Mouse (Mus musculus): ENCODE results near the gene Tbk1. TPM values are rescaled to one million over a fixed set of nuclear protein-coding genes. Genes with fewer than 3 reads are reported as not detected.

Tbk1 gene
- polyA plus RNA-seq, 1 experiment from 2014 or later = 34.4 TPM

DNA sequence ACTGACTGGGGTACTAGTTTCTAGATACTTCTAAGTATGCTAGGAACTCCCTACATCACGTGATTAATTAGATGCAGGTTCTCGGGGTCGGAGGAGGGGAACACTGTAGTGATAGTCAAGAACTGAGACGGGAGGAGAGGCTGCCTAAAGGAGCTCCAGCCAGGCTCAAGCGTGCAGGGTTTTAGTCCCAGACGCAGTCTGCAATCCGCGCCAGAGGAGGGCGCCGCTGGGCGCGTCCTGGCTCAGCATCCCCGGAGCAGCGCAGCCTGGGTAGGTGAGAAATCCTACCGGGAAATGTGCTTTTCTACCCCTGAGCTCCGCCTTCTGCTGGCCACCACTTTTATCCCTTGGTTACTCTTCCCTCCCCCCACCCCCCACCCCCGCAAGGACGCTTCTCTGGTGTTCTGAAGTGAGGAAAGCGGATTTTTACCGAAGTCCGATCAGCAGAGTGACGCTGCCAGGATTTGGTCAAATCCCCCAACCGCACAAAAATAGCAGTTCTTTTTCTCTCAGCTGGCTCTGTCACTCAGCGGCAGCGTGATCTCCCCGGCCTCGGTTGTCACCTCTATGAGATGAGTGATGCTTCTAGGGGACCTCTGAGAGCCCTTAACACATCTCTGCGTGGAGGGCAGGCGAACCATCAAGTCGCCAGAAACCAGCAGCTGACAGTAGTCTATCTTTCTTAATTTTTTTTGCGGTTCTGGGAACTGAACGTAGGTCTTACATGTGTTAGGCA lies 53.3 kb downstream of the Tbk1 start:
- peak overlapping the region; percentile 32 for H3K4me3 ChIP-seq
- H3K27ac ChIP-seq = no peak overlapping the region
- peaks cover 26% of the 10 kb centered on the region for H3K4me1 ChIP-seq
- no peaks in the 10 kb centered on the region; the same call in 1 of the 2 replicates for H3K9me3 ChIP-seq
- WGBS = 15% methylated on average over 32 of the region's 32 CpGs
- H3K4me2 ChIP-seq (replicated peaks) = peak overlapping the region; percentile 65
- H3K27me3 ChIP-seq = no peaks in the 10 kb centered on the region
- no peak overlapping the region for H3K9ac ChIP-seq
- H3K36me3 ChIP-seq = no peaks in the 10 kb centered on the region
- peak; percentile 48; the same call in 1 of the 2 replicates for ATAC-seq (ENCODE audit: insufficient number of reproducible peaks, insufficient read depth, low FRiP score, low TSS enrichment)

DNA sequence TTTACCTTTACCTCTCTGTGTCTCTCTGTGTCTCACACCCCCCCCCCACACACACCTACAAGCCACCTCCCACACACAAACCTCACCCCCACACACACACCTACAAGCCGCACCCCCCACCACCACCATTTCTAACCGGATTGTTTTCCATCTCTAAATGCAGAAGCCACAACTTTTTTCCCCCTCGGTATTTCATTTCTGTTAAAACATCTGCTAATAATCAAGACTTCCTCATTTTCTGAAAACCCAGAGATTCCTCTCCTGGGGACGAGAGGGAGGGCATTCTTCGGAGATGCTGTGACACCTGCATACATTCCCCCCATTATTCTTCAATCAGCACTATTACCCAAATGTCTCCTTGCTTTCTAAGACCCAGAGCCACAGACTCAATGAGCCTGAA lies 55.0 kb downstream of the Tbk1 start:
- H3K4me3 ChIP-seq = no peak overlapping the region
- H3K4me2 ChIP-seq (replicated peaks) = no peak overlapping the region
- H3K9me3 ChIP-seq = no peaks in the 10 kb centered on the region; the same call in 1 of the 2 replicates
- H3K27ac ChIP-seq = peak overlapping the region; percentile 73
- H3K27me3 ChIP-seq = no peaks in the 10 kb centered on the region
- WGBS = 24% methylated on average over 5 of the region's 5 CpGs
- no peak overlapping the region for H3K9ac ChIP-seq
- no peak for ATAC-seq (ENCODE audit: insufficient number of reproducible peaks, insufficient read depth, low FRiP score, low TSS enrichment)
- no peaks in the 10 kb centered on the region for H3K36me3 ChIP-seq
- H3K4me1 ChIP-seq = peaks cover 26% of the 10 kb centered on the region

DNA sequence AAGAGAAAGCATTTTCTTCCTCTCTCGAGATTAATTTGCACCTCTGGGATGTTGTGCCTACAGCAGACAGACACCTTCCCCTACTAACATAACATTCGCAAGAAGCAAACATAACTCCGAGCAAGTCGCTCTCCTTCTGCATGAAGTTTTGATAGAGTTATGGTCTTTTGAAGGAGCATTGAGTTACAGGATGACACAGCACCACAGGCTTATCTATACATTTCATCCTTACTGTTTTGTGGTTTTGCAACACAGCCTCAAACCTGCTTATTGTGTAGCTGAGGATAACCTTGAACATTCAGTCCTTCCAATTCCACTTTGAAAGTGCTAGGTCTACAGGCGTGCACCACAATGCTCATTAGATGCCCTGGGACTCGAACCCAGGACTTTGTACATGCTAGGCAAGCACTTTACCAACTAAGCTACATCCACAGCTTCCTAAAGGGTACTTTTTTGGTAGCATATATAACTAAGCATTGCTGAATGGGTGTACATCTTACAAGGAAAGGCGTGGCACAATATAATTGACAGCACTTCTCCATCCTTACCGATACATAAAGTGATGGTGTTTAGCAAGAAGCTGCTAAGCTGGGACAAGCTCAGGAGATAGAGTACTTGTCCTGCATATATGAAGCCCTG lies 56.1 kb downstream of the Tbk1 start:
- H3K27me3 ChIP-seq = no peaks in the 10 kb centered on the region
- no peak overlapping the region for H3K27ac ChIP-seq
- H3K9me3 ChIP-seq = no peaks in the 10 kb centered on the region; the same call in 1 of the 2 replicates
- no peak overlapping the region for H3K9ac ChIP-seq
- H3K4me1 ChIP-seq = peaks cover 26% of the 10 kb centered on the region
- no peak overlapping the region for H3K4me2 ChIP-seq (replicated peaks)
- ATAC-seq (ENCODE audit: insufficient number of reproducible peaks, insufficient read depth, low FRiP score, low TSS enrichment) = no peak
- no peaks in the 10 kb centered on the region for H3K36me3 ChIP-seq
- no peak overlapping the region for H3K4me3 ChIP-seq
- 84% methylated on average over 8 of the region's 8 CpGs for WGBS

DNA sequence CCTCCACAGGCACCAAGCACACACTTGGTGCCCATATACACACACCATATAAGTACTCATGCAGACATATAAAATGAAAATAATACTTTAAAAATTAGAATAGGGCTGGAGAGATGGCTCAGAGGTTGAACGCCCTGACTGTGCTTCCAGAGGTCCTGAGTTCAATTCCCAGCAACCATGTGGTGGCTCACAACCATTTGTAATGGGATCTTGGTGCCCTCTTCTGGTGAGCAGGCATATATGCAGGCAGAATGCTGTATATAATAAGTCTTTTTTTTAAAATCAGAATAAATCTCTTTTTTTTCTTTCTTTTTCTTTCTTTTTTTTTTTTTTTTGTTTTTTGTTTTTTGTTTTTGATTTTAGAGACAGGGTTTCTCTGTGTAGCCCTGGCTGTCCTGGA lies 57.3 kb downstream of the Tbk1 start:
- 94% methylated on average over 1 of the region's 1 CpGs for WGBS
- H3K4me3 ChIP-seq = no peak overlapping the region
- no peak for ATAC-seq (ENCODE audit: insufficient number of reproducible peaks, insufficient read depth, low FRiP score, low TSS enrichment)
- H3K4me1 ChIP-seq = peaks cover 26% of the 10 kb centered on the region
- no peak overlapping the region for H3K27ac ChIP-seq
- no peaks in the 10 kb centered on the region; the same call in 1 of the 2 replicates for H3K9me3 ChIP-seq
- H3K4me2 ChIP-seq (replicated peaks) = no peak overlapping the region
- H3K36me3 ChIP-seq = no peaks in the 10 kb centered on the region
- H3K9ac ChIP-seq = no peak overlapping the region
- no peaks in the 10 kb centered on the region for H3K27me3 ChIP-seq

DNA sequence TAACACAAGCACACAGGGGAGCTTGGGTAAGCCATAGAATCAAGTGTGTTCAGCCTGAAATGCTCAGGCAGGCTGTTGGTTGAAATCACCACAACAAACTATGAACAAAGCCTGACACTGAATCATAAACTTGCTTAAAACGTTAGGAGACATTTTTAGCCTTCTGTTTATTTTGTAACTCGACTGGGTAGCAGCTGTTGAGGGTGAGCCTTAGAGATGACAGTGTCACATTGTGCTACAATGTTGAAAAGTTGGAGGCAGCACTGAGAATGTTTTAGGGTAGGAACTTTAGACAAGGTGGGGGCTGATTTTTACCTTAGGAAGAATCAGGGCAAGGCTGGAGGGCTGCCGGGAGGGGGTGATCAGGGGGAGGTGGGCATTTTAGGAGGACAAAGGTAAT lies 58.1 kb downstream of the Tbk1 start:
- H3K4me3 ChIP-seq = no peak overlapping the region
- peaks cover 24% of the 10 kb centered on the region for H3K4me1 ChIP-seq
- no peaks in the 10 kb centered on the region for H3K36me3 ChIP-seq
- no peak overlapping the region for H3K4me2 ChIP-seq (replicated peaks)
- no peak overlapping the region for H3K9ac ChIP-seq
- H3K27ac ChIP-seq = no peak overlapping the region
- ATAC-seq (ENCODE audit: insufficient number of reproducible peaks, insufficient read depth, low FRiP score, low TSS enrichment) = no peak
- H3K27me3 ChIP-seq = no peaks in the 10 kb centered on the region
- no peaks in the 10 kb centered on the region; the same call in 1 of the 2 replicates for H3K9me3 ChIP-seq
- 75% methylated on average over 3 of the region's 3 CpGs for WGBS

DNA sequence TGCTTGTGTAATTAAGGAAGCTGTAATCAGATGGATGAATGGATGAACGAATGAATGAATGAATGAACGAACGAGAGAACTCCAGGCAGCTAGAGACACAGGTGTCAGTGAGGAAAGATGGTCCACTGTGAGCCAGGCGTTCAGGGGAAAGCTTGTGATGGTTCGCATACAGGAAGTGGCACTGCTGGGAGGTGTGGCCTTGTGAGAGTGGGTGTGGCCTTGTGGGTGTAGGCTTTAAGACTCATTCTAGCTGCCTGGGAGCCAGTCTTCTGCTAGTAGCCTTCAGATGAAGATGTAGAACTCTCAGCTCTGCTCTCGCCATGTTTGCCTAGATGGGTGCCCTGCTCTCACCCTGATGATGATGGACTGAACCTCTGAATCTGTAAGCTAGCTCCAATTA lies 59.5 kb downstream of the Tbk1 start:
- 87% methylated on average over 6 of the region's 6 CpGs for WGBS
- Histone ChIP-seq H3K9me3 (no peaks in the 10 kb centered on the region; the same call in 1 of the 2 replicates), H3K4me2 (replicated peaks) (no peak overlapping the region), H3K36me3 (no peaks in the 10 kb centered on the region), H3K4me3 (no peak overlapping the region), H3K4me1 (peaks cover 11% of the 10 kb centered on the region), H3K27ac (no peak overlapping the region), H3K9ac (no peak overlapping the region), H3K27me3 (no peaks in the 10 kb centered on the region)
- no peak for ATAC-seq (ENCODE audit: insufficient number of reproducible peaks, insufficient read depth, low FRiP score, low TSS enrichment)

DNA sequence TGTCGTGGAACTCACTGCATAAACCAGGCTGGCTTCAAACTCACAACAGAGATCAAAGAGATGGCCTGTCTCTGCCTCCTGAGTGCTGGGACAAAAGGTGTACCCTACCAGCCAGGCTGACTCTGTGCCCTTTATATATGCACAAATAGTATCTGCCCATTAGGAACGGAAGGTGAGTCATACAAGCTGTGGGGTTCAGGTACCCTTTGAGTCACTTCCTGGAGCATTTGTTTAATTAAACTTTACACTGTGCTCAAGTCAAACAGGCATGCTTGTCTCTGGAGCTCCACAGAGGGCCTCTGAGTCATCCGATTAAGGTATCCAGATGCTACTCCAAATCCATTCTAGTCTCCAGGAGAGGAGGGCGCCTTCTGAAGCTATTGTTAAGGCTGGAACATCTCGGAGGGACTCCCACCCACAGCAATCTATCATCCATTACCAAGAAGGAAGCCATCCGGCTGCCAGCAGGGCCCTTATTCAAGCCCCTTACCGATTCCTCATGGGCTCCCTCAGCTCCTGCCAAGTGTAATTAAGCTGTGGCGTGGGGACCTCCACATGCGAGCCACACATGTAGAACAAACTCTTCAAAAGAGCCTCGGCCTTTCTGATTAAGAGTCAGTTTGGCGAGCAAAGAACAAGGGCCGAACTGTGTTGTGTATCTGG lies 65.5 kb downstream of the Tbk1 start:
- Histone ChIP-seq H3K9ac (no peak overlapping the region), H3K4me2 (replicated peaks) (0 out of 2 replicates have a peak overlapping the region, but pooled peaks have one; percentile 5), H3K4me3 (no peak overlapping the region), H3K36me3 (no peaks in the 10 kb centered on the region), H3K27me3 (no peaks in the 10 kb centered on the region), H3K27ac (peak overlapping the region; percentile 52), H3K4me1 (peaks cover 9% of the 10 kb centered on the region; the same call in 1 of the 2 replicates), H3K9me3 (no peaks in the 10 kb centered on the region)
- no peak for ATAC-seq (ENCODE audit: insufficient number of reproducible peaks, insufficient read depth, low FRiP score, low TSS enrichment)
- WGBS = 30% methylated on average over 12 of the region's 12 CpGs

DNA sequence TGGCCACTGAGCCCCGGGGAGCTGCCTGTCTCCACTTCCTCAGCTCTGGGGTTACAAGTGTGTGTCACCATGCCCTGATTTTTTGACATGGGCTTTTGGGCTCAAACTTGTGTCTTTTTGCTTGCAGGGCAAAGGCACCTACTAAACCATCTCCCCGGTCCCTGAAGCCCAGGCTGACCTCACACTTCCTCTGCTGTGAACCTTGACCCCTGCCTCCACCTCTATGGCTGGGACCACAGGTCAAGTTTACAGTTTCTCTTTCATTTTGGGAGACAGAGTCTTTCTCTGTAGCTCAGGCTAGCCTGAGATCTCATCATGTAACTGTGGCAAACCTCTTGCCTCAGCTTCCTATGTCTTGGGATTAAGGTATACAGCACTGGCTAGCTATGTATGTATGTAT lies 66.9 kb downstream of the Tbk1 start:
- peaks cover 11% of the 10 kb centered on the region; the same call in 1 of the 2 replicates for H3K4me1 ChIP-seq
- 27% methylated on average over 2 of the region's 2 CpGs for WGBS
- H3K4me3 ChIP-seq = no peak overlapping the region
- H3K9ac ChIP-seq = no peak overlapping the region
- H3K27me3 ChIP-seq = no peaks in the 10 kb centered on the region
- H3K4me2 ChIP-seq (replicated peaks) = no peak overlapping the region
- no peaks in the 10 kb centered on the region for H3K9me3 ChIP-seq
- no peaks in the 10 kb centered on the region for H3K36me3 ChIP-seq
- ATAC-seq (ENCODE audit: insufficient number of reproducible peaks, insufficient read depth, low FRiP score, low TSS enrichment) = no peak
- H3K27ac ChIP-seq = no peak overlapping the region

DNA sequence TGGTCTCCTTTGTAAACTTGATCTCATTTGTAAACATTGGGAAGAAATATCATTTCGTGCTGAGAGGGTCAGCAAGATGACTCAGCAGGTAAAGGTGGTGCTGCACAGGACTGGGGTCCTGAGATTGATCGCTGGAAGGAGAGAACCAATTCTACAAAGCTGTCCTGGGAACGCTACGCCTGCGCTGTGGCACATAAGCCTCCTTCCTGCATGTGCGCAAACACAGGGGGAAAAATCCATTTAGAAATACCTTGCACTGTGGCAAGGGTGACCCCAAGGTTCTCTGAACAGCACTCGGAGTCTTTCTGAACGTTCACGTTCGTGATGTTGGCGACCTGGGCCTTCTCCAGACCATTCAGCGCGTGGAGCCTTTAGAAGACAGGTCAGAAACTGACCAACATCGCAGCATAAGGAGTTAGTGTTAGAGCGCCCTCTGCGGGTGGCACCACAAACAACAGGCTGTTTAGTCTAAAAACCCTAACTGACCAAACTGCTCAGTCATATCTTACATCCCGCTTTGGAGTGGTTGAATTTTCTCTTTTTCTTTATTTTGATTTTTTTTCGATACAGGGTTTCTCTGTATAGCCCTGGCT lies 70.5 kb downstream of the Tbk1 start:
- 24% methylated on average over 18 of the region's 18 CpGs for WGBS
- no peak overlapping the region; the same call in 1 of the 2 replicates for H3K4me2 ChIP-seq (replicated peaks)
- no peak overlapping the region for H3K9ac ChIP-seq
- no peaks in the 10 kb centered on the region for H3K36me3 ChIP-seq
- 0 out of 2 replicates have a peak overlapping the region, but pooled peaks have one; percentile 36 for H3K27ac ChIP-seq
- no peak for ATAC-seq (ENCODE audit: insufficient number of reproducible peaks, insufficient read depth, low FRiP score, low TSS enrichment)
- no peaks in the 10 kb centered on the region for H3K27me3 ChIP-seq
- H3K9me3 ChIP-seq = no peaks in the 10 kb centered on the region
- peaks cover 7% of the 10 kb centered on the region; the same call in 1 of the 2 replicates for H3K4me1 ChIP-seq
- no peak overlapping the region for H3K4me3 ChIP-seq

DNA sequence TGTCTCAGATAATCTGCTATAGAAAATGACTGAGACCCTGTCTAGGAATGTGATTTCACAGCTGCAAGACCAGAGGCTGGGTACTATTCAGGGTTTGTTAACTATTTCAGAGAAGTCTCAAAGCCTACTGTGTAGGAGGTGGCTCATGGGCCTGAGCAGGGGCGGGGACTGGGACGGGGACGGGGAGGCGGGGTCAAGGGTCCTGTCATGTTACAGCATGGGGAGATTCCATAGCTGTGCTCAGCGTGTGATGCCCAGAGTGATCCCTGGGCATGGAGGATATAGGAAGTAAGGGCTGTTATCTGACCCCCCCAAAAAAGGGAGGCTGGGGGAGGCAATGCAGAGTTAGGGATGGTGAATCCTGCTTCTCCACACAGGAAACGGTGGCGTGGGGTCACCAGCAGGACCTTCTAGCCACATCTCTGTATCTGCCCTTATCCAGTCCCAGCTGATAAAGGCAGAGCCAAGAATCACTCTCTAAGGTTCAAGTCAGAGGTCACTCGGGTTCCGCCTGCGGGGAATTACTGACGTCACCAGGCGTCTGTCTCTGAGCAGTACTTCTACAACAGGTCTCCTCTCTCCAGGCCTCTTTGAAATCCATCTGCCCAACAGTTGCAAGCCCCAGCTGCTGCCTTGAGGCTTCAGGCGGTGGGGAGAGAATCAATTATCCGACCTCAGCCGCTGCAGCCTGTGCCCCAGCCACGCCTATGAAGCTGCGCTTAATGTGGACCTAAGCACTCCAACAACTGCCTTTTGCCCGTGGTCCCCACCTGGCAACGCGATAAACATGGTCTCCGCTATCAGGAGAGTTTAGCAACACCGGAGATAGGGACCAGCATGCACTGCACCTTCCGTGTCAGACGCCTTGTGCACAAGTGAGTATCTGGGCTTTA lies 76.6 kb downstream of the Tbk1 start:
- no peak overlapping the region for H3K4me3 ChIP-seq
- H3K36me3 ChIP-seq = no peaks in the 10 kb centered on the region
- H3K9me3 ChIP-seq = no peaks in the 10 kb centered on the region
- WGBS = 12% methylated on average over 24 of the region's 24 CpGs
- peaks cover 36% of the 10 kb centered on the region for H3K4me1 ChIP-seq
- H3K27me3 ChIP-seq = no peaks in the 10 kb centered on the region
- peak; percentile 38; the same call in 1 of the 2 replicates for ATAC-seq (ENCODE audit: insufficient number of reproducible peaks, insufficient read depth, low FRiP score, low TSS enrichment)
- H3K27ac ChIP-seq = peak overlapping the region; percentile 17
- no peak overlapping the region for H3K9ac ChIP-seq
- peak overlapping the region; percentile 23; the same call in 1 of the 2 replicates for H3K4me2 ChIP-seq (replicated peaks)
